Mouse (Mus musculus) neural tube, embryonic 10.5 days (tissue): ENCODE measurements at regions not wholly inside any gene's neighbourhood (a gene's known extent, or its start where the extent isn't known, plus 50 kb on each side); places are given as distances from the start of the nearest gene placed in this dataset.

Source experiments
- DNase-seq: peaks from one replicate; pipeline ENCODE4 v3.0.0-alpha.2; 2017; ENCODE audit warnings: low spot score; ENCODE audit errors: extremely low spot score

DNA sequence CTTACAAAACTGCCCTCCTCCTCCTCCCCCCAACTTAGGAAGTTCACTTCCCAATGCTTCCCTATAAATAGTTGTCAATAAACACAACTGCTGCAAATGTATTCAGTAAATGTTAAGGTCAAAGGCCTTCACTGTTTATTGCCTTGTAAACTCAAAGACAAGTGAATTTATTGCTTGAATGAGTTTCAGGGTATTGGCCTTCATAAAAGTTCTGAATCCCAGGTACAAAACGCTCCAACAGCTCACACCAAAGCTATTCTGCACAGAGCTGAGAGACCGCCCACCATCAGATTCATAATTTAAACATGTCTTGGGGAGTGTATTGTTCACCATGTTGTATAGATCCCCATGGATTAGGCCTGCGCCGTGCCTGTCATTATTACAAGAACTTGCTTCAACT lies 53.9 kb upstream of the Cdkn3 start:
- DNase-seq, result no peak

DNA sequence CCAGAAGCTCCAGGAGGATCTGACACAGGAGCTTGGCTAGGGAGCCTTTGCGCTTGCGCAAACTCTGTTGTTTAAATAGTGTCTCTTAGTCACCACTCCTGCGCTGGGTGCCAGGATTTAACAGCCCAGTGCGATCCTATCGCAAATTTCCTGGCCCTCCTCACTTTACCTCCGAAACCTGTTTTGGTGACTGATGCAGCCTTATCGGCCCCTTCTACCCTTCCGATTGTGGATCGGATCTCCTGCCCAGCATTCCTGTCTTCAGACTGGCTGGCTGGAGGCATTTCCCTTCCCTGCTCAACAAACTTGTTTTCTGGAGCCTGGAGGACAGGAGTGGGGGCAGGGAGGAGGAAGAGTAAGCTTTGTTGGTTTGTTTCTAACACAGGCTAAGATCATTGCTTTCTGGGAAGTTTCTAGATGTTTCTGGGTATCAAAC lies 56.0 kb upstream of the Cdkn3 start:
- DNase-seq, result no peak

DNA sequence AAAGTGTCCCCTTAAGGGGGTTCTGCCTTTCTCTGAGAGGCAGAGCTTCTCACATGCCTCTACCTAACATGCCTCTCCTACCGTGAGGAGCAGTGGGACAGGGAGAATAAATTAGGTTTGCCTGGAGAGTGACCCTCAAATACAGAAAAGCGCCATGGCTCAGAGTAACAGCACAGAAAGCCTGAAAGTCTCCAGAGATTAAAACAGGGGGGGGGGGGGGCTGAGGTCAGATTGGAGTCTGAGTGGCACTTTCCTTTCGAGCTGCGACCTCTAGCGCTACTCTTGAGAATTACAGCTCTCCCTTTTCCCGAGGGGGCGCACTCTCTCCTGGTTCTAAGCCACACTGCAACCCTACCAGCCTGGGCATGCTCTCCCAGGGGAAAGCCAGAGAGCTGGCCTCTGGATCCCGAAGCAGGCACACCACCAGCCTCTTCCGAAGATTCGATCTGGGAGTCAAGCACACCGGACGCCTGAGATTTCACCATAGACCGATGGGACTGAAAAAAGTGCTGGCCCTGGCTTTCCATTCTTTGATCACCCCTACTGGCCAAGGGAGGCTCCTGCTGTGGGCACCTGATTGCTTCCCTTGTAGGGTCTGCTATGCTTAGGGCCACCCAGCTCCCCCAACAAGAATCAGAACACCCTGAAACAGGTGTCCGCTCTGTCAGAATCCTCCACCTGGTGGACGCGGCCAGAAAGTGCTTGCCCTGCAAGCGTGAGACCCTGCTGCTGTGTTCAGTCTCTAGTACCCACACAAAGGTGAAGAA lies 57.5 kb upstream of the Cdkn3 start:
- DNase-seq, result peak; percentile 70

DNA sequence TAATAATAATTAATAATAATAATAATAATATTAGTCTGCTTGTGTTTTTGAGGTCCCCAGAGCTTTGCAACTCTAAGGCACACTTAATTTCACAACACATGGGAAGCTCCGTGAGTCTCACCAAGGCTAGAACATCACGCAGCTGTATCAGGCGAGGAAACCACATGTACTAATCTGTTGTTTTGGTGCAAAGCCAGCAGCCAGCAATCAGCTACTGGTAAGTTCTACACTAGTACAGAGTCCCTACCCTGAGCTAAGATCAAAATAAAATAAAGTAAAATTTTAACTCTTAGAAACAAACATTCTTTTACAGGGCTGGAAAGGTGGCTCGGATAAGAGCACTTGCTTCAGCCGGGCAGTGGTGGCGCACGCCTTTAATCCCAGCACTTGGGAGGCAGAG lies 67.8 kb upstream of the Cdkn3 start:
- no peak for DNase-seq

DNA sequence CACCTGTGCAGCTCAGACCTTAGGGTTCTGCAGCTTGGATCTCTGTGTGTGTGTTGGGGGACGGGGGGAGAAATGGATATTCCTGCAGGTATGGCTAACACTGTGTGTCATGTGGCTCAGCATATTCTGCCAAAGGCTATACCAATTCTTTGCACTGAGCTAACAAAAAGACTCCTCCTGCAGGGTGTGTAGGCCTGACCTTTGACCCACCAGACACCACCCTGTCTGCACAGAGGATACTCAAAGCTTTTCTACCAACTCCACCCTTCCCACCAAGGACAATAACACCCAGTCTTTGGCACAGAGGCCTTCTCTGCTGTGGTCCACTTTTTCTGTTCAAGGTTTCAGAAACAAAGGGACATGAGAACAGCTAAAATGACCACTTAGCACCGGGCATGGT lies 68.3 kb upstream of the Cdkn3 start:
- DNase-seq, result no peak

DNA sequence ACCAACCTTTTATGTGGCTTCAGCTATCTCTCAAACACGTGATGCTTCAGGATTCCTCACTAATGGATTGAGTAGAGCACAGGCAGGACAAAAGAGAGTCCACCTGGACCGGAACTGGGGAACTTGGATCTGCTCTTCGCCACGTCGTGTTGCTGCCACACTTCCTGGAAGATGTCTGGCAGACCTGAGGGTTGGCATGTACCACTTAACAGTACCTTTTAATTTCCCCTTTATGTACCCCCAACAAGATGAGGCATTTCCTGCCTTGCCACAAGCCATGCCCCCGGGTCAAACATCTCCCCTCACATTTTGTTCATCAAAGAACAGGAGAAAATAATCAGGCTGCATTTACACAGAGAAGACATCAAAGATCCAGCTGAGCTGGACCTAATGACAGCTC lies 77.6 kb upstream of the Cdkn3 start:
- DNase-seq, result no peak

DNA sequence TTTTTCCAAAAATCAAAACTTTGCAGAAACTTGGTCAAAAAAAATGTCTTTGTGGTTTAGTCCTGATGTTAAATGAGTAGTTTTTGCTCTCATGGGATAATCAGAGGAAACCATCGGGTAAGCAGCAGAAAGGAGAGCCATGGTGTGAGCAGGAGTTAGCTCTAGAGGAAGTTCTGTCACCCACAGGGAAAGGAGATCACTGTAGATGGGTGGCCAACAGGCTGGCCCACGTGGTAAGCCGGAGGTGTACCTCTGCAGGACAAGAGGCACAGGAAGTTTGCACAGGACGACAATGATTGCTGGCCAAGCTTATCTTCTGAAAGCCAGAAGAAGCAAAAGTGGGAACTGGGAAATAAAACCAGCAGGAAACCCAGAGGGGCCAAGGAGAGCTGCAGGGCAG lies 81.4 kb upstream of the Cdkn3 start:
- DNase-seq, result no peak

DNA sequence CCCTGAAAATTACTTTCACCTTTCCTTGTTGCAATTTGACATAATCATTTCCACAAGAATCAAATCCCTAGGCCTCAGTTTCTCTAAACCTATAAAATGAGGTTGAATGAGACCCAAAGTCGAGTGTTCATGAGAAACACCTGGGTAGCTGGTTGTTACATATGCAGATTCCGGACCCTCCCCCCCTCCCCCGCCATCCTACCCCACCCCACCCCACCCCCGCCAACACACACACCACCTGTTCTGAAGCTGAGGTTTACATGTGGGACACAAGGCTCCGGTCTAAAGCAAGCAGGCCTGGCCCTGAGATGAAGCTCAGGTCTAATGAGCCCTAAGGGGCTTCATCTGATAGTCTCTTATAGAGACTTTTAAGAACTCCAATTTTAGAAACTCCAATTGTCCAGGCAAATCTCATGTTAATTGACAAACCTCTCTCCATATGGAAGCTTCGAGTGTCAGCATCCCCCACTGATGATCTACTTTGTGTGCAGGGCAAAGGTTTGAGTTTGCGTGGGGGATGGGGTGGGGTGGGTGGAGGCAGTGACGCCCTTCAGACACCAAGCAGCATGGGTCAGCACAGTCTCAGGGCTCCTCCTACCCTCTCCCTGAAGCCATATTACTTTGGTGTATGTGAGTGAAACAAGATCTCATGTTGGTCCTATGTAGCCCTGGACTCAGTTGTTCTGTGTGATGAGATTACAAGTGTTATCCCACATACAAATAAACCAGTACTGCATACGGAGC lies 88.7 kb upstream of the Cdkn3 start:
- no peak for DNase-seq

DNA sequence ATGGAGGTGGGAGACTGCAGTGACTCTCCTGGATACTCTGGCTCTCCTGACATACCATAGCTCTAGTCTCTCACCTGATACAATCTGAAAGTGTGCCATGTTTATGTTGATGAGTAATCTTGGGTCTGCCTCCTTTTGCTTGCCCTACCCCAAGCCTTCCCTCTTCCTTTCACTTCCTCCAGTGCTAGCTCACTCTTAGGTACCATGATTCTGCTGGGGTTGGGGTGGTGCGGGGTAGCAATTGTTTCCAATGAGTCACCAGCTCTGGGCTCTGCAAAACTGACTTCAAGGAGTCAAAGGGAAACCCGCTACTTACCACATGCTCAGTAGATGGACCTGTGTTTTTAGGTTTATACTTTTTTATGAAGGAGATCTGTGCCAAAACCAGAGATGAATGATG lies 89.3 kb upstream of the Cdkn3 start:
- no peak for DNase-seq

DNA sequence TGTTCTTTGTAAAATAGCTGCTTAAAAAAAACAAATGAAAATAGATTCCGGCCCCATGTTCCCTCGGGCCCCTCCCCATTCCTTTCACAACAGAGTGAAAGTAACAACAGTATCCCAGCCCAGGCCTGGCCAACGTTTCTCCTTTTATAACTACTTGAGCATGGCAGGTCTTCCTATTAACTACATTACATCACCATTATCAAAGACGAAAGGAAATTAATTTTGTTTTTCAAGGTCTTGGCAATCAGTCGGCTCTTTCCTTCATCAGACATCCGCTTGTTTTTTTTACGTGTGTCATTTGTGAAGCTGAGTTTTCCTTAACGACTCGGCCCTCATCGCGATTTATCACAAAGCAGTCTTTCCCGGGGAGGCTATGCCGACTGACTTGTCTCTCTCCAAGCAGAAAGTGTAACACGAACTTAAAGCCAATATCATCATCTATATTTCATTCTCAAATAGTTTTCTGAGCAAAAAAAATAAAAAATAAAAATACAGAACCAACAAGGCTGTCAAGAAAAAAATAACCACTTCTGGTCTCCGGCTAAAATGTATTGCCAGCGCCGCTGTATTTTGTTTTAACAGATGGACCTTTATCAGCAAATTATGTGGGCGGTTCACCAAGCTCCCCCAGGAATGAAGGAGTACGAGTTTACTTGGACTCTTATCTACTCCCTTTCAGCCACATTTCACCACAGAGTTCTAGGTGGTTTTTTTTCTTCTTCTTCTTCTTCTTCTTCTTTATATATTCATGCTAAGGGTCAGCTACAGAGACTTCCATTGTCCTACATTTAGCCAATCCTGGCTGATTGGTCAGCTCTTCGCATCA lies 89.9 kb upstream of the Cdkn3 start:
- DNase-seq, result no peak

DNA sequence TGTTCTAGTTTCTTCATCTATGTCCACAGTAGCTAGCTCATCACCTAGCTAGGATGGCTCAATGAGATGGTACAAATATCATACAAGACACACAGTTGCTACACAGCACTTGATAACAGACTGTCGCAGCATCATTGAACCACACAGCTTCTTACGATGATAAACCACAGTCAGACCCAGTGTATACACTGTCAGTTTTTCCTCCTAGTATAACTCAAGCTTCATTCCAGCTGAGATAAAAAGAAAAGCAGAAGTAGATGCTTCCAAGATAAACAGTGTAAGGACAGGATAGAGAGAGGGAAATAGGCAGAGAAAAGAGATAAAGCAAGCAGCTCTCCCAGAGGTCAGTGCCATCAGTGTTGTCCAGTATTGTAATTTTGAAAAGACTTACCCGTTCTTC lies 92.1 kb upstream of the Cdkn3 start:
- DNase-seq, result no peak

DNA sequence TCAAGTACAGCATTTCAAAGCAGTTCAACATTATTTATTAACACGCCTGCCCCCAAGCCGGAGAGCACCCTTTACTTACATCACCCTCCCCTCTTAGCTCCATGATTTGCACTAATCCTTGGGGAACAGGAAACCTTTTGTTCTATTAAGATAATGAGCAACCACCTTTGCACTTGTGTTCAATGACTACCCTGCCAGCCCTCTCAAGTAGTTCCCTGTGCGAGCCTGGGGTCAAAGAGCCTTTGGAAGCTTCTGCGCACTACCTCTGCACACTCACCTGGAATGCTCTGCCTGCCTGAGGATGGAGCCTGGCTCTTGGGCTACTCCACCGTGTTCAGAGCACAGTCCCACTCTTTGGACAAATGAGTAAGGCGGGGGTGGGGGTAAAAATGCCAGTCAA lies 96.0 kb upstream of the Cdkn3 start:
- no peak for DNase-seq

DNA sequence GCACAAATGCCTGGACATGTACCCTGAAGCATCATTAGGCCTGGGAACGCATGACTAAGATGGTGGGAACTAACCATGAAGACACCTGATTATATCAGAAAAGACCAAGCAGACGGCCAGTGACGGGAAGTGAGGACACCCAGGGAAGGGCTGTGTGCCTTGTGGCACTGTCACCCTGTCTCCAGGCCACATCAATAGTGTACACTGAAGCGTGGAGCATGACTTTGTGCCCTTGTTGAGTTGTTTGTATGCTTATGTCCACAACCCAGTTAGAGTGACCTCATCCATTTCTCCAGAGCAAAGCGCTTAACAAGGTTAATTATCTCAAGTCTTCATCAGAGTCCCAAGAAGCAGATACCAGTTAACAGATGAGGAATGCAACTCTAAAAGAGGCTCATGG lies 96.8 kb upstream of the Cdkn3 start:
- no peak for DNase-seq

DNA sequence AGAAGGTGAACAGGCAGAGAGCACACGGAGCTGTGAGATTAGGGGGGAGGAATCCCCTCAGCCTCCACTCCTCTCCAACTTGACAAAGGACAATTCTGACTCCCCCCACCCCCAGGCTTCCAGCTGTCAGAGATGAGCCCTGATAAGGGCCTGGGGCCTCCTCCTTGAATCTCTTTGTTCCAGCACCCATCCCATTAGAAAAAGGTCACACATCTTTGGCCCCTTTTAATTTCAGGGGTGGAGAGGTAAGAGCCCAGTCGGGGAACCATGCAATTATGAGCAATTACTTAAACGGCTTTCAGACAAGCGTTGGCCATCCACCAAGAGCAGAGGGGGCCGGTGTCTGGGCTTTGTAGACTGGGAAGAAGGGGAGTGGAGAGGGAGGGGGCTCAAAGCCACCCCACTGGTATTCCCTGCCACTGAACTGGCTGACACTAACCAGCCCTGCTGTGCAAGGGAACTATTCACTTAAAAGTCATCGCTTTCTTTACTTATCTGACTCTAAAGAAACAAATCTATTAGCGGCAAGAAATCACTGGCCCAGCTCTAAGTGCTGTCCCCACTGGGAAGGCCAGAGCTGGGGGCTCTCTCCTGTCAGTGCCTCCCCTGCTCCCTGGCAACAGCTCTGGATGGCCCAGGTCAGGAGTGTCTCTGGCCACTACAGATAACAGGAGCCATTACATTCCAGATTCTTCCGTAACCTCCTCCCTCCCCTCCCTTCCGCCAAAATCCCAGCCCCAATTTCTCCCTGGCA lies 98.4 kb upstream of the Cdkn3 start:
- peak; percentile 40 for DNase-seq

DNA sequence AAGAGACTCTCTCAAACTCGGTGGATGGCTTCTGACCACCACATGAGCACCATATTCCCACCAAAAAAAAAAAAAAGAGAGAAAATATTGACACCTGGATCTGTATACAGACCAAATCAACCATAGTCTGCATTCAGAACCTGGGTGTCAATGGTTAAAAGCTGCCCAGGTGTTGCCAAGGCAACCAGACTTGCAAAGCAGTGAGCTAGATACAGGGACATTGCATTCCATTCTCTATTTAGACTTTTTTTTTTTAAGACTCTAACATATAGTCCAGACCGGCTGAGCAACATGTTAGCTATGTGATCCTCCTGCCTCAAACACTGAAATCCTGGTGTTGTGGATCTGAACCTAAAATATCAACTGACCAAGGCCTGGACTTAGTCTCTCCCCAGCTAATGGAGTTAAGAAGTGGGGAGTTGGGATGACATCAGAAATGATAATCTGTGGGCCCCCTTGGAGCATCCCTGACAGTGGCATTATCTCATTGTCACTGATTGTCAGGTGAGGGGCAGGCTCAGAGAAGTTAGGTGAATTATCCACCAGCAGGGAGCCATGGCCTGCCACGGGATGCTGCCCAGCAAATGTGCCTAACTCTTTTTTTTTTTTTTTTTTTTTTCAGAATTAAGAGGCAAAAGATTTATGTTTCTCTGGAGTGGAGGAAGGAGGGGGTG lies 99.1 kb upstream of the Cdkn3 start:
- DNase-seq, result no peak

DNA sequence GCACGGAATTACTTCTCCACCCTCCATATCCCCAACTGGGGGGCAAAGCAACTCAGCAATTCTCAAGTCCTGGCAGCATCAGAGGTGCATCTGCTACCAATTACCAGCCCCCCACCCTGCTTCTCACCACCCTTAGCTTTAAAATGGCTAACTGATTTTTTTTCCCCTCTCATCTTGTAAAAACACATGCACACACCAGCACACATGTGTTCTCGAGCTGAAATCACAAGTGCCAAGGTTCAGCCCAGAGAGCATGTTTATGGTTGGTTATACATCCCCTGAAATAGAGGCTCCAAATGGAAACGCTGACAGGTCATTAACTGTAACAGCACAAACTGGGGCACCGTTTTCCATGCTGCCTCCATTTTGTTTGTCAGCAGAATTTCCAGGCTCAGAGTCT lies 101.0 kb upstream of the Cdkn3 start:
- DNase-seq, result no peak

DNA sequence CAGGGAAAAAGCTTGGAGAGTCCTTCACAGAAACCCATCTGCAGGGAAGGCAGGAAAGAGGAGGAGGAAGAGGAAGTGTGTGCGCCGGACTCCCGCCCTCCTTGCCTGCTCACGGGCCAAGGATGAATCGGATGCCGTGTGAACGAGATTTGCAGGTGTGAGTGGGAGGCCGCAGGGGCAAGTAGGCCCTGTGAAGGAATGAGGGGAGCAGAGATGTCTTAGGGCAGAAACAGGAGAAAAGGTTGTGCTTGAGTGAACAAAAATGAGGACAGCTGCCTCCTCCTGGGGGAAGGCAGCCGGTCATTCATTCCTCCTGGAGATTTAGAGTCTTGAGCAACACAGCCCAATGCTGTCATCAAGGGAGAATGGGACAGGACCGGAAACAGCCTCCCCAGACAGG lies 104.1 kb upstream of the Cdkn3 start:
- no peak for DNase-seq

DNA sequence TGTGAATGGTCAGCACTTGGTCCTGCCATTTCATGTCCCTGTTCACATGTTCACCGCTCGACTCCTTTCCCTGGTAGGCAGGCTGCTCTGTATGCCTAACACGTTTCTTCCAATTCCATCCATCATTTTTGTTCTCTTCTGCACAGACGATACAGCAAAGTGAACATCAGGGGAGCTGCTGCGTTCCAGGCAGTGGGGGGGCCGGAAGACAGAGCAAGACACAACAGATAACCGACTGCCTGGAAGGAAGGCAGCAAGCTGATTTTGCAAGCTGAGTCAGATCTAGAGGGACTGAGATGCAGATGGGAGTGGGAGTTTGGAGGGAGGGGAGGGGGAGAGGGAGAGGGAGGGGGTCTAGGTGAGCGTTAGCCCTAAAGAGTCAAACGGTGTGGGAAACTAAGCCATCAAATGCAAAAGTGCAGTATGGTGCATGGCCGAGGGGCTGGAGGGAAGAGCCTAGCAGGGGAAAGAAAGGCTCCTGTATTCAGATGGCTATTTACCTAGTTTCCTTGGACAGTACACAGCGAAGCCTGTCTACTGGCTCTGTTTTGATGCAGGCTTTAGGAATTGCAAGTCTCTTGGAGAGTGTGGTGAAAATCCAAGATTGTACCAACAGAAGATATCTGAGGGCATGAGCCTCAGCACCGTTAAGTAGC lies 112.9 kb upstream of the Cdkn3 start:
- DNase-seq, result no peak

DNA sequence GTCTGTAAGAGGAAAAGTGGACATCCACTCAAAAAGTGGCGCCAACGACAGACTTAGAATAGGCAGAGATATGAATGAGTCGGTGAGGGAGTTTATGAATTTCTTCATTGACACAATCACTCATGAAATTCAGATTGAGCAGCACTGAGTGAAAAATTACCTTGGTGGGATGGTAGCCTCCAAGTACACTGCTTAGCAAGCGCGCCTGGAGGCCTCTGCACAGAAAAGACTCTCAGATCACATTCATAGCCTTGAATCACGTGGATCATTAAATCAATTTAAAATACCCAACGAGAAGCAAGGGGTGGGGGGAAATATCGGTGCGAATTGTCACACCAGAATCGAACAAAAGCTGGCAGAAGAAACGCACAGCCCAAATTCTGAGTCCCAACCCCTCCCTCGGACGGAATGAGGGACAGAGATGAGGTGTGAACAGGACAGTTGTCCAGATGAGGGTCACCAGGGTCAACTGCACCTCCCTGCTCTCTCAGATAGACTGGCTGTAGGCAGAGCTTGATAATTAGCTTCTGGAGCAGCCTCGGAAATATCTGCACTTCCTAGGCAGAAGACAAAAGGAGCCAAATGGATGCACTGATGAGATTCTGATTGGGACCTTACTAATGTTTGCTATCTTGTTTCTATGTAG lies 113.5 kb upstream of the Cdkn3 start:
- no peak for DNase-seq
